Comparison of ENCODE assay signal across 22 mouse cellular contexts in genomic region chr3:121024810-121025209, GRCm38 (mm10).
DNase-seq lines count a peak whose midpoint lies in the region; ATAC-seq and TF ChIP-seq lines count a peak whose summit lies in the region.
"Had no signal": no experiment of that assay in that cellular context is flagged by ENCODE, and none has a peak within 500 bp of the region (broad histone marks: within the 10 kb centered on the region; RNA-seq: fewer than 3 reads in every experiment).

No protein-coding gene starts in this region.

- H3K4me3 ChIP-seq in forebrain, embryonic 11.5 days (ENCODE audit: low read depth, low read length): no peak overlapping the region
- no peak overlapping the region for H3K4me3 ChIP-seq in forebrain, embryonic 16.5 days (replicated peaks; ENCODE audit: low read length)
- H3K4me3 ChIP-seq in hindbrain, embryonic 13.5 days: no peak overlapping the region
- H3K4me3 ChIP-seq in hindbrain, postnatal 0 days (ENCODE audit: low read length): no peak overlapping the region
- H3K4me3 ChIP-seq in midbrain, embryonic 15.5 days: no peak overlapping the region
- no peak overlapping the region for H3K4me3 ChIP-seq in midbrain, embryonic 16.5 days (ENCODE audit: low read depth, low read length)
- no peak overlapping the region for H3K4me3 ChIP-seq in neural tube, embryonic 13.5 days
- H3K4me3 ChIP-seq: embryonic facial prominence, embryonic 12.5 days; limb, embryonic 13.5 days; lung, embryonic 15.5 days had no signal

- 50% methylated on average over 8 of the region's 8 CpGs for WGBS in forebrain, embryonic 11.5 days
- WGBS in forebrain, embryonic 16.5 days: 36% methylated on average over 8 of the region's 8 CpGs
- 44% methylated on average over 8 of the region's 8 CpGs for WGBS in hindbrain, embryonic 13.5 days
- WGBS in hindbrain, postnatal 0 days: 51% methylated on average over 8 of the region's 8 CpGs
- 45% methylated on average over 8 of the region's 8 CpGs for WGBS in midbrain, embryonic 15.5 days
- WGBS in midbrain, embryonic 16.5 days: 41% methylated on average over 8 of the region's 8 CpGs
- 46% methylated on average over 8 of the region's 8 CpGs for WGBS in neural tube, embryonic 13.5 days

- H3K27ac ChIP-seq in forebrain, embryonic 11.5 days (ENCODE audit: low read depth, low read length): no peak overlapping the region
- H3K27ac ChIP-seq in forebrain, embryonic 16.5 days (ENCODE audit: low read length): no peak overlapping the region
- H3K27ac ChIP-seq in hindbrain, embryonic 13.5 days: no peak overlapping the region
- H3K27ac ChIP-seq in hindbrain, postnatal 0 days: no peak overlapping the region
- no peak overlapping the region for H3K27ac ChIP-seq in midbrain, embryonic 15.5 days
- H3K27ac ChIP-seq in midbrain, embryonic 16.5 days (ENCODE audit: low read length): no peak overlapping the region
- H3K27ac ChIP-seq in neural tube, embryonic 13.5 days (replicated peaks): no peak overlapping the region
- H3K27ac ChIP-seq: embryonic facial prominence, embryonic 12.5 days; limb, embryonic 13.5 days; lung, embryonic 15.5 days had no signal

- TF ChIP-seq CTCF in hindbrain, postnatal 0 days (IDR thresholded peaks at IDR 0.05; ENCODE audit: low read depth): no peak

- H3K4me2 ChIP-seq in forebrain, embryonic 11.5 days (ENCODE audit: low read depth, low read length, severe bottlenecking): no peak overlapping the region
- no peak overlapping the region for H3K4me2 ChIP-seq in forebrain, embryonic 16.5 days (ENCODE audit: low read length)
- no peak overlapping the region for H3K4me2 ChIP-seq in hindbrain, embryonic 13.5 days
- H3K4me2 ChIP-seq in hindbrain, postnatal 0 days (ENCODE audit: low read depth, low read length): no peak overlapping the region
- no peak overlapping the region for H3K4me2 ChIP-seq in midbrain, embryonic 15.5 days
- H3K4me2 ChIP-seq in midbrain, embryonic 16.5 days (ENCODE audit: low read length): no peak overlapping the region
- no peak overlapping the region for H3K4me2 ChIP-seq in neural tube, embryonic 13.5 days
- H3K4me2 ChIP-seq: embryonic facial prominence, embryonic 12.5 days; heart, embryonic 11.5 days; limb, embryonic 13.5 days; liver, embryonic 11.5 days; lung, embryonic 15.5 days had no signal

- no peaks in the 10 kb centered on the region for H3K27me3 ChIP-seq in forebrain, embryonic 11.5 days (ENCODE audit: control insufficient read depth, insufficient read depth, low read length)
- H3K27me3 ChIP-seq in forebrain, embryonic 16.5 days (replicated peaks; ENCODE audit: control insufficient read depth, insufficient read depth, low read length): no peaks in the 10 kb centered on the region
- H3K27me3 ChIP-seq in hindbrain, embryonic 13.5 days: no peaks in the 10 kb centered on the region
- no peaks in the 10 kb centered on the region for H3K27me3 ChIP-seq in hindbrain, postnatal 0 days (ENCODE audit: insufficient read depth, low read length)
- no peaks in the 10 kb centered on the region for H3K27me3 ChIP-seq in midbrain, embryonic 15.5 days (replicated peaks)
- H3K27me3 ChIP-seq in midbrain, embryonic 16.5 days (ENCODE audit: control insufficient read depth, insufficient read depth, low read depth, low read length): no peaks in the 10 kb centered on the region
- no peaks in the 10 kb centered on the region for H3K27me3 ChIP-seq in neural tube, embryonic 13.5 days
- H3K27me3 ChIP-seq: embryonic facial prominence, embryonic 12.5 days; limb, embryonic 13.5 days; lung, embryonic 15.5 days had no signal

- H3K9me3 ChIP-seq in forebrain, embryonic 11.5 days (ENCODE audit: control insufficient read depth, low read length): no peaks in the 10 kb centered on the region
- no peaks in the 10 kb centered on the region for H3K9me3 ChIP-seq in forebrain, embryonic 16.5 days (ENCODE audit: control insufficient read depth, low read length)
- H3K9me3 ChIP-seq in hindbrain, embryonic 13.5 days: no peaks in the 10 kb centered on the region
- no peaks in the 10 kb centered on the region for H3K9me3 ChIP-seq in hindbrain, postnatal 0 days (ENCODE audit: low read length)
- H3K9me3 ChIP-seq in midbrain, embryonic 15.5 days: no peaks in the 10 kb centered on the region
- H3K9me3 ChIP-seq in midbrain, embryonic 16.5 days (replicated peaks; ENCODE audit: control insufficient read depth, low read length, poor library complexity, severe bottlenecking): no peaks in the 10 kb centered on the region
- no peaks in the 10 kb centered on the region for H3K9me3 ChIP-seq in neural tube, embryonic 13.5 days
- H3K9me3 ChIP-seq: embryonic facial prominence, embryonic 12.5 days; G1E; limb, embryonic 13.5 days; lung, embryonic 15.5 days had no signal

- no peak for DNase-seq in forebrain, embryonic 11.5 days (ENCODE audit: low spot score)
- no peak for DNase-seq in hindbrain, postnatal 0 days (ENCODE audit: low spot score)
- no peak for DNase-seq in thymus, postnatal 10 days (ENCODE audit: low spot score in 2 of 2)
- DNase-seq: adrenal gland, adult 8-10 months; cerebellum, adult 9-10 months; gastrocnemius, postnatal 14 days; heart, postnatal 36 days; kidney, postnatal 14 days; layer of hippocampus, adult 9-11 months; thymus, adult 2 months had no signal

- H3K9ac ChIP-seq in forebrain, embryonic 11.5 days (ENCODE audit: low read length): no peak overlapping the region
- no peak overlapping the region for H3K9ac ChIP-seq in forebrain, embryonic 16.5 days (replicated peaks; ENCODE audit: low read depth, low read length)
- H3K9ac ChIP-seq in hindbrain, embryonic 13.5 days: no peak overlapping the region
- no peak overlapping the region for H3K9ac ChIP-seq in hindbrain, postnatal 0 days (replicated peaks; ENCODE audit: low read length)
- no peak overlapping the region for H3K9ac ChIP-seq in midbrain, embryonic 15.5 days
- no peak overlapping the region for H3K9ac ChIP-seq in midbrain, embryonic 16.5 days (ENCODE audit: low read depth, low read length)
- no peak overlapping the region for H3K9ac ChIP-seq in neural tube, embryonic 13.5 days
- H3K9ac ChIP-seq: embryonic facial prominence, embryonic 12.5 days; limb, embryonic 13.5 days; lung, embryonic 15.5 days had no signal

- H3K4me1 ChIP-seq in forebrain, embryonic 11.5 days (replicated peaks; ENCODE audit: control insufficient read depth, insufficient read depth, low read length): peaks cover 6% of the 10 kb centered on the region; the same call in 1 of the 2 replicates
- no peaks in the 10 kb centered on the region for H3K4me1 ChIP-seq in forebrain, embryonic 16.5 days (replicated peaks; ENCODE audit: control insufficient read depth, insufficient read depth, low read length)
- peaks cover 19% of the 10 kb centered on the region for H3K4me1 ChIP-seq in hindbrain, embryonic 13.5 days (replicated peaks)
- no peaks in the 10 kb centered on the region for H3K4me1 ChIP-seq in hindbrain, postnatal 0 days (ENCODE audit: insufficient read depth, low read length)
- H3K4me1 ChIP-seq in midbrain, embryonic 15.5 days: no peaks in the 10 kb centered on the region
- no peaks in the 10 kb centered on the region for H3K4me1 ChIP-seq in midbrain, embryonic 16.5 days (ENCODE audit: control insufficient read depth, insufficient read depth, low read length)
- H3K4me1 ChIP-seq in neural tube, embryonic 13.5 days (replicated peaks): no peaks in the 10 kb centered on the region
- H3K4me1 ChIP-seq: lung, embryonic 15.5 days had no signal

- H3K36me3 ChIP-seq in forebrain, embryonic 11.5 days (ENCODE audit: control insufficient read depth, insufficient read depth, low read length): no peaks in the 10 kb centered on the region
- no peaks in the 10 kb centered on the region for H3K36me3 ChIP-seq in forebrain, embryonic 16.5 days (ENCODE audit: control insufficient read depth, insufficient read depth)
- H3K36me3 ChIP-seq in hindbrain, embryonic 13.5 days: no peaks in the 10 kb centered on the region
- no peaks in the 10 kb centered on the region for H3K36me3 ChIP-seq in hindbrain, postnatal 0 days (ENCODE audit: insufficient read depth, low read length)
- no peaks in the 10 kb centered on the region for H3K36me3 ChIP-seq in midbrain, embryonic 15.5 days (replicated peaks)
- no peaks in the 10 kb centered on the region for H3K36me3 ChIP-seq in midbrain, embryonic 16.5 days (ENCODE audit: control insufficient read depth, insufficient read depth, low read length)
- no peaks in the 10 kb centered on the region for H3K36me3 ChIP-seq in neural tube, embryonic 13.5 days
- H3K36me3 ChIP-seq: embryonic facial prominence, embryonic 12.5 days; G1E; limb, embryonic 13.5 days; lung, embryonic 15.5 days had no signal

- ATAC-seq in forebrain, embryonic 11.5 days (replicated peaks; ENCODE audit: low FRiP score): 0 out of 2 replicates have a peak, but pooled peaks have one; percentile 37
- ATAC-seq in forebrain, embryonic 16.5 days: no peak
- peak; percentile 57; the same call in 1 of the 2 replicates for ATAC-seq in hindbrain, embryonic 13.5 days (ENCODE audit: low FRiP score)
- ATAC-seq in hindbrain, postnatal 0 days: no peak
- 0 out of 2 replicates have a peak, but pooled peaks have one; percentile 17 for ATAC-seq in midbrain, embryonic 15.5 days (replicated peaks)
- ATAC-seq in midbrain, embryonic 16.5 days: no peak
- ATAC-seq in neural tube, embryonic 13.5 days (ENCODE audit: low read depth): peak; percentile 69; the same call in 1 of the 2 replicates
- ATAC-seq: intestine, postnatal 0 days had no signal

Comparison
In these comparisons a context has a peak if more than half of its experiments do, and no peak if none do; other contexts are left out.
1. ATAC-seq: peak in forebrain, embryonic 11.5 days (single experiment), hindbrain, embryonic 13.5 days (single experiment), midbrain, embryonic 15.5 days (single experiment) and neural tube, embryonic 13.5 days (single experiment); none in forebrain, embryonic 16.5 days (single experiment), hindbrain, postnatal 0 days (single experiment) and midbrain, embryonic 16.5 days (single experiment).